Mouse (Mus musculus) kidney, postnatal 10 days (tissue): ENCODE measurements around the gene Spon1.
A peak's percentile ranks its signal among the peaks of the same experiment; 100 is the strongest.

ENCODE experiments used
- DNase-seq: peaks from one replicate; pipeline ENCODE4 v3.0.0; 2021; ENCODE audit warnings: mixed read lengths

The Spon1 gene

GRCm38 (mm10) chr7:113765667-113766497 lies at the start of gene Spon1:
Spon1 (plus strand) TSS chr7:113765998.
- DNase-seq = peak; percentile 68

- DNase-seq = no peak
Measured at GRCm38 (mm10) chr7:113721994-113722393, 43.8 kb upstream of the Spon1 start.

GRCm38 (mm10) chr7:113723905-113724304 lies 41.9 kb upstream of the Spon1 start:
- DNase-seq = no peak

GRCm38 (mm10) chr7:113727999-113728713 lies 37.6 kb upstream of the Spon1 start:
- DNase-seq = no peak

GRCm38 (mm10) chr7:113728926-113729325 lies 36.9 kb upstream of the Spon1 start:
- DNase-seq = no peak

GRCm38 (mm10) chr7:113730406-113731247 lies 35.2 kb upstream of the Spon1 start:
- no peak for DNase-seq

- no peak for DNase-seq
Measured at GRCm38 (mm10) chr7:113737790-113738362, 27.9 kb upstream of the Spon1 start.

GRCm38 (mm10) chr7:113739181-113739580 lies 26.6 kb upstream of the Spon1 start:
- DNase-seq = no peak

- no peak for DNase-seq
Measured at GRCm38 (mm10) chr7:113742644-113743043, 23.2 kb upstream of the Spon1 start.

GRCm38 (mm10) chr7:113743982-113744381 lies 21.8 kb upstream of the Spon1 start:
- no peak for DNase-seq

- DNase-seq = no peak
Measured at GRCm38 (mm10) chr7:113756616-113757015, 9.2 kb upstream of the Spon1 start.

- DNase-seq = peak; percentile 65
Measured at GRCm38 (mm10) chr7:113759212-113759611, 6.6 kb upstream of the Spon1 start.

GRCm38 (mm10) chr7:113765133-113765532 lies 665 bp upstream of the Spon1 start:
- no peak for DNase-seq

GRCm38 (mm10) chr7:113766498-113766941 lies 722 bp downstream of the Spon1 start:
- DNase-seq = peak; percentile 35

- DNase-seq = peak; percentile 45
Measured at GRCm38 (mm10) chr7:113767546-113767945, 1.7 kb downstream of the Spon1 start.

- DNase-seq = no peak
Measured at GRCm38 (mm10) chr7:113768174-113768935, 2.6 kb downstream of the Spon1 start.

GRCm38 (mm10) chr7:113769281-113769680 lies 3.5 kb downstream of the Spon1 start:
- no peak for DNase-seq

- DNase-seq = no peak
Measured at GRCm38 (mm10) chr7:113772135-113772534, 6.3 kb downstream of the Spon1 start.

- DNase-seq = peak; percentile 32
Measured at GRCm38 (mm10) chr7:113773436-113773835, 7.6 kb downstream of the Spon1 start.

- peak; percentile 79 for DNase-seq
Measured at GRCm38 (mm10) chr7:113774039-113774438, 8.2 kb downstream of the Spon1 start.

- peak; percentile 42 for DNase-seq
Measured at GRCm38 (mm10) chr7:113774906-113775305, 9.1 kb downstream of the Spon1 start.

- no peak for DNase-seq
Measured at GRCm38 (mm10) chr7:113778546-113778945, 12.7 kb downstream of the Spon1 start.
